Mouse (Mus musculus): ENCODE measurements at regions not wholly inside any gene's neighbourhood (a gene's known extent, or its start where the extent isn't known, plus 50 kb on each side); places are given as distances from the start of the nearest gene placed in this dataset.

- peaks cover 19% of the 10 kb centered on the region for H3K27me3 ChIP-seq (ENCODE audit: control insufficient read depth)
- H3K9me3 ChIP-seq (ENCODE audit: control insufficient read depth, low read length), result no peaks in the 10 kb centered on the region
- no peak overlapping the region for H3K4me3 ChIP-seq (replicated peaks)
These were observed 200.5 kb upstream of the Rpl38 start for GRCm38 (mm10) chr11:114467803-114468202.

GRCm38 (mm10) chr11:114465486-114465885 lies 202.8 kb upstream of the Rpl38 start:
- no peak for TF ChIP-seq GATA1 (IDR thresholded peaks at IDR 0.05; ENCODE audit: low read length)
- no peak for TF ChIP-seq TAL1 (IDR thresholded peaks at IDR 0.05; ENCODE audit: low read length)
- H3K4me3 ChIP-seq (replicated peaks), result no peak overlapping the region
- no peaks in the 10 kb centered on the region for H3K9me3 ChIP-seq (ENCODE audit: control insufficient read depth, low read length)
- no peaks in the 10 kb centered on the region for H3K4me1 ChIP-seq (ENCODE audit: control insufficient read depth)
- H3K27me3 ChIP-seq (ENCODE audit: control insufficient read depth), result peaks cover 12% of the 10 kb centered on the region
- H3K36me3 ChIP-seq (ENCODE audit: control insufficient read depth), result no peaks in the 10 kb centered on the region

More at GRCm38 (mm10) chr11:114467803-114468202, 200.5 kb upstream of the Rpl38 start:
- no peak for TF ChIP-seq GATA1 (IDR thresholded peaks at IDR 0.05; ENCODE audit: low read length)
- no peak for TF ChIP-seq TAL1 (IDR thresholded peaks at IDR 0.05; ENCODE audit: low read length)
- Histone ChIP-seq H3K36me3 (ENCODE audit: control insufficient read depth) (no peaks in the 10 kb centered on the region), H3K4me1 (ENCODE audit: control insufficient read depth) (no peaks in the 10 kb centered on the region)

- Histone ChIP-seq H3K4me3 (replicated peaks) (no peak overlapping the region), H3K4me1 (ENCODE audit: control insufficient read depth) (no peaks in the 10 kb centered on the region), H3K36me3 (ENCODE audit: control insufficient read depth) (no peaks in the 10 kb centered on the region), H3K9me3 (ENCODE audit: control insufficient read depth, low read length) (no peaks in the 10 kb centered on the region), H3K27me3 (ENCODE audit: control insufficient read depth) (peaks cover under 1% of the 10 kb centered on the region)
- no peak for TF ChIP-seq TAL1 (IDR thresholded peaks at IDR 0.05; ENCODE audit: low read length)
- no peak for TF ChIP-seq GATA1 (IDR thresholded peaks at IDR 0.05; ENCODE audit: low read length)
These were observed 205.5 kb upstream of the Rpl38 start for GRCm38 (mm10) chr11:114462755-114463374.

- no peaks in the 10 kb centered on the region for H3K36me3 ChIP-seq (ENCODE audit: control insufficient read depth)
- H3K4me1 ChIP-seq (ENCODE audit: control insufficient read depth), result no peaks in the 10 kb centered on the region
- TF ChIP-seq GATA1 (IDR thresholded peaks at IDR 0.05; ENCODE audit: low read length) (no peak), TAL1 (IDR thresholded peaks at IDR 0.05; ENCODE audit: low read length) (no peak)
- no peaks in the 10 kb centered on the region for H3K27me3 ChIP-seq (ENCODE audit: control insufficient read depth)
- H3K9me3 ChIP-seq (ENCODE audit: control insufficient read depth, low read length), result no peaks in the 10 kb centered on the region
- no peak overlapping the region for H3K4me3 ChIP-seq (replicated peaks)
These were observed 213.4 kb upstream of the Rpl38 start for GRCm38 (mm10) chr11:114454876-114455330.

GRCm38 (mm10) chr11:114448776-114449401 lies 219.4 kb upstream of the Rpl38 start:
- Histone ChIP-seq H3K9me3 (ENCODE audit: control insufficient read depth, low read length) (no peaks in the 10 kb centered on the region), H3K4me3 (replicated peaks) (no peak overlapping the region), H3K27me3 (ENCODE audit: control insufficient read depth) (no peaks in the 10 kb centered on the region), H3K4me1 (ENCODE audit: control insufficient read depth) (peaks cover 16% of the 10 kb centered on the region), H3K36me3 (ENCODE audit: control insufficient read depth) (no peaks in the 10 kb centered on the region)
- TF ChIP-seq GATA1 (IDR thresholded peaks at IDR 0.05; ENCODE audit: low read length) (no peak), TAL1 (IDR thresholded peaks at IDR 0.05; ENCODE audit: low read length) (no peak)

GRCm38 (mm10) chr11:114447461-114447847 lies 220.9 kb upstream of the Rpl38 start:
- Histone ChIP-seq H3K36me3 (ENCODE audit: control insufficient read depth) (no peaks in the 10 kb centered on the region), H3K4me3 (replicated peaks) (no peak overlapping the region), H3K9me3 (ENCODE audit: control insufficient read depth, low read length) (no peaks in the 10 kb centered on the region), H3K4me1 (ENCODE audit: control insufficient read depth) (peaks cover 20% of the 10 kb centered on the region), H3K27me3 (ENCODE audit: control insufficient read depth) (no peaks in the 10 kb centered on the region)
- TF ChIP-seq GATA1 (IDR thresholded peaks at IDR 0.05; ENCODE audit: low read length) (no peak), TAL1 (IDR thresholded peaks at IDR 0.05; ENCODE audit: low read length) (no peak)

GRCm38 (mm10) chr11:114446617-114447460 lies 221.5 kb upstream of the Rpl38 start:
- H3K27me3 ChIP-seq (ENCODE audit: control insufficient read depth), result no peaks in the 10 kb centered on the region
- TF ChIP-seq TAL1 (IDR thresholded peaks at IDR 0.05; ENCODE audit: low read length), result no peak
- TF ChIP-seq GATA1 (IDR thresholded peaks at IDR 0.05; ENCODE audit: low read length), result no peak
- no peaks in the 10 kb centered on the region for H3K36me3 ChIP-seq (ENCODE audit: control insufficient read depth)
- peaks cover 25% of the 10 kb centered on the region for H3K4me1 ChIP-seq (ENCODE audit: control insufficient read depth)
- H3K4me3 ChIP-seq (replicated peaks), result peak overlapping the region; percentile 62
- no peaks in the 10 kb centered on the region for H3K9me3 ChIP-seq (ENCODE audit: control insufficient read depth, low read length)

- H3K9me3 ChIP-seq (ENCODE audit: control insufficient read depth, low read length), result no peaks in the 10 kb centered on the region
- H3K4me3 ChIP-seq (replicated peaks), result peak overlapping the region; percentile 62
- peaks cover 28% of the 10 kb centered on the region for H3K4me1 ChIP-seq (ENCODE audit: control insufficient read depth)
These were observed 222.2 kb upstream of the Rpl38 start for GRCm38 (mm10) chr11:114446075-114446616.

GRCm38 (mm10) chr11:114444211-114444610 lies 224.1 kb upstream of the Rpl38 start:
- TF ChIP-seq GATA1 (IDR thresholded peaks at IDR 0.05; ENCODE audit: low read length) (no peak), TAL1 (IDR thresholded peaks at IDR 0.05; ENCODE audit: low read length) (no peak)
- peaks cover 28% of the 10 kb centered on the region for H3K4me1 ChIP-seq (ENCODE audit: control insufficient read depth)
- no peaks in the 10 kb centered on the region for H3K27me3 ChIP-seq (ENCODE audit: control insufficient read depth)
- H3K36me3 ChIP-seq (ENCODE audit: control insufficient read depth), result no peaks in the 10 kb centered on the region
- no peak overlapping the region for H3K4me3 ChIP-seq (replicated peaks)
- H3K9me3 ChIP-seq (ENCODE audit: control insufficient read depth, low read length), result no peaks in the 10 kb centered on the region; the same call in 1 of the 2 replicates

More at GRCm38 (mm10) chr11:114446075-114446616, 222.2 kb upstream of the Rpl38 start:
- H3K27me3 ChIP-seq (ENCODE audit: control insufficient read depth), result no peaks in the 10 kb centered on the region
- no peaks in the 10 kb centered on the region for H3K36me3 ChIP-seq (ENCODE audit: control insufficient read depth)
- TF ChIP-seq TAL1 (IDR thresholded peaks at IDR 0.05; ENCODE audit: low read length), result no peak
